7 mouse cellular contexts compared by ENCODE assay signal in genomic region chr5:123151077-123151476, GRCm38 (mm10). TPM values are rescaled to one million over a fixed set of nuclear protein-coding genes. Genes with fewer than 3 reads are reported as not detected.
DNase-seq lines count a peak whose midpoint lies in the region; ATAC-seq and TF ChIP-seq lines count a peak whose summit lies in the region.

No protein-coding gene starts in this region.

- DNase-seq in CH12.LX (ENCODE audit: extremely low read depth), result peak; percentile 95
- peak; percentile 73 for DNase-seq in heart, postnatal 0 days (ENCODE audit: low spot score)
- DNase-seq in liver, embryonic 14.5 days (ENCODE audit: low read depth in 3 of 3, low spot score in 3 of 3), result no peak
- no peak for DNase-seq in gastrocnemius, adult 18-20 months (ENCODE audit: low spot score)

- dilution Hi-C loops in CH12.LX (cut with MboI; ENCODE audit: extremely low pct_ligation_motif_present, extremely low pct_unique_long_range_greater_than_20kb, low sequenced_read_pairs), result no loop called here

- H3K4me3 ChIP-seq in CH12.LX (replicated peaks in 1 of 3; ENCODE audit: low read depth in 2 of 3, low read length in 2 of 3, poor library complexity in 1 of 3), result peak overlapping the region; percentile 58 to 72 (median 60)
- H3K4me3 ChIP-seq in heart, postnatal 0 days (ENCODE audit: low read depth, low read length), result peak overlapping the region; percentile 27; the same call in 1 of the 2 replicates
- H3K4me3 ChIP-seq in liver, embryonic 14.5 days (ENCODE audit: insufficient read depth in 1 of 2, low read depth in 2 of 2, low read length in 2 of 2), result peak overlapping the region; percentile 55 to 71; a peak in 3 of 4 replicates
- peak overlapping the region; percentile 36 for H3K4me3 ChIP-seq in neural tube, embryonic 14.5 days (ENCODE audit: low read depth, low read length)

- peak overlapping the region; percentile 53 for H3K9ac ChIP-seq in CH12.LX (ENCODE audit: insufficient read depth, low read depth)
- H3K9ac ChIP-seq in heart, postnatal 0 days (replicated peaks; ENCODE audit: low read depth, low read length), result no peak overlapping the region
- peak overlapping the region; percentile 59 for H3K9ac ChIP-seq in liver, embryonic 14.5 days (replicated peaks)
- H3K9ac ChIP-seq in neural tube, embryonic 14.5 days (replicated peaks; ENCODE audit: low read depth, low read length), result peak overlapping the region; percentile 8; the same call in 1 of the 2 replicates

- H3K4me2 ChIP-seq in CH12.LX (ENCODE audit: insufficient read depth, low read depth, poor library complexity, severe bottlenecking), result peak overlapping the region; percentile 54
- H3K4me2 ChIP-seq in heart, postnatal 0 days (ENCODE audit: low read depth, low read length), result peak overlapping the region; percentile 47
- peak overlapping the region; percentile 88 for H3K4me2 ChIP-seq in liver, embryonic 14.5 days (ENCODE audit: low read depth)
- H3K4me2 ChIP-seq in neural tube, embryonic 14.5 days (ENCODE audit: low read depth, low read length), result peak overlapping the region; percentile 65

- H3K79me2 ChIP-seq in CH12.LX (replicated peaks; ENCODE audit: control insufficient read depth, extremely low read depth, insufficient read depth, poor library complexity, severe bottlenecking), result peaks cover 33% of the 10 kb centered on the region

- WGBS in heart, postnatal 0 days, result 35% methylated on average over 7 of the region's 7 CpGs
- WGBS in liver, embryonic 14.5 days (ENCODE audit: insufficient replicate concordance), result 35% methylated on average over 7 of the region's 7 CpGs
- WGBS in neural tube, embryonic 14.5 days, result 36% methylated on average over 7 of the region's 7 CpGs

- in situ Hi-C loops in CH12.LX (cut with MboI; ENCODE audit: low pct_ligation_motif_present, low pct_unique_long_range_greater_than_20kb, low sequenced_read_pairs), result no loop called here

- H3K36me3 ChIP-seq in CH12.LX (replicated peaks in 1 of 2; ENCODE audit: control insufficient read depth in 1 of 2, insufficient read depth in 1 of 2, low read length in 1 of 2), result peaks cover 59 to 77% of the 10 kb centered on the region in 2 experiments
- peaks cover 69% of the 10 kb centered on the region for H3K36me3 ChIP-seq in heart, postnatal 0 days (replicated peaks; ENCODE audit: control insufficient read depth, insufficient read depth, low read length)
- peaks cover 69% of the 10 kb centered on the region for H3K36me3 ChIP-seq in liver, embryonic 14.5 days (replicated peaks; ENCODE audit: control insufficient read depth, insufficient read depth, low read depth)
- peaks cover 58% of the 10 kb centered on the region for H3K36me3 ChIP-seq in neural tube, embryonic 14.5 days (ENCODE audit: control insufficient read depth, insufficient read depth, low read length)

- peaks cover 9 to 51% of the 10 kb centered on the region in 2 experiments for H3K4me1 ChIP-seq in CH12.LX (ENCODE audit: control insufficient read depth in 1 of 2, insufficient read depth in 2 of 2)
- peaks cover 22% of the 10 kb centered on the region for H3K4me1 ChIP-seq in heart, postnatal 0 days (ENCODE audit: control insufficient read depth, insufficient read depth)
- peaks cover 15 to 21% of the 10 kb centered on the region in 2 experiments for H3K4me1 ChIP-seq in liver, embryonic 14.5 days (replicated peaks; ENCODE audit: control insufficient read depth in 2 of 2, insufficient read depth in 2 of 2, low read length in 1 of 2)
- peaks cover 37% of the 10 kb centered on the region for H3K4me1 ChIP-seq in neural tube, embryonic 14.5 days (ENCODE audit: control insufficient read depth, insufficient read depth, low read length)

- peak; percentile 71 for TF ChIP-seq POLR2A in CH12.LX (IDR thresholded peaks at IDR 0.05; ENCODE audit: low read depth, low read length)

- no peak for TF ChIP-seq CTCF in CH12.LX (conservative IDR thresholded peaks at IDR 0.05 in 1 of 2, IDR thresholded peaks at IDR 0.05 in 1 of 2; ENCODE audit: low read depth in 2 of 2, low read length in 2 of 2)
- no peak for TF ChIP-seq CTCF in heart, postnatal 0 days (IDR thresholded peaks at IDR 0.05; ENCODE audit: low read depth)
- TF ChIP-seq CTCF in liver, embryonic 14.5 days (IDR thresholded peaks at IDR 0.05; ENCODE audit: low read depth), result no peak

- TF ChIP-seq RAD21 in CH12.LX (IDR thresholded peaks at IDR 0.05; ENCODE audit: low read depth, low read length), result no peak

- ATAC-seq in activated CD4-positive, CD25-positive, alpha-beta regulatory T cell, adult 4 months, result peak; percentile 76
- peak; percentile 21 for ATAC-seq in heart, postnatal 0 days (ENCODE audit: insufficient read depth, low read depth)
- ATAC-seq in liver, embryonic 14.5 days (ENCODE audit: insufficient read depth), result no peak
- no peak for ATAC-seq in neural tube, embryonic 14.5 days (ENCODE audit: low read depth)
- no peak for ATAC-seq in erythroid progenitor cell, adult 5-6 weeks (replicated peaks; ENCODE audit: low FRiP score, poor library complexity, severe bottlenecking)

- no peak for TF ChIP-seq EP300 in CH12.LX (IDR thresholded peaks at IDR 0.05; ENCODE audit: low read length)
- TF ChIP-seq EP300 in heart, postnatal 0 days (IDR thresholded peaks at IDR 0.05; ENCODE audit: low read depth), result no peak
- TF ChIP-seq EP300 in liver, embryonic 14.5 days (IDR thresholded peaks at IDR 0.05; ENCODE audit: low read depth), result no peak

- no peaks in the 10 kb centered on the region for H3K9me3 ChIP-seq in CH12.LX (replicated peaks; ENCODE audit: low read length)
- no peaks in the 10 kb centered on the region for H3K9me3 ChIP-seq in heart, postnatal 0 days (replicated peaks; ENCODE audit: control insufficient read depth, low read length)
- no peaks in the 10 kb centered on the region for H3K9me3 ChIP-seq in liver, embryonic 14.5 days (ENCODE audit: control insufficient read depth, low read length)
- H3K9me3 ChIP-seq in neural tube, embryonic 14.5 days (ENCODE audit: control insufficient read depth, low read length), result no peaks in the 10 kb centered on the region

- peak overlapping the region; percentile 87 for H3K27ac ChIP-seq in CH12.LX (ENCODE audit: insufficient read depth, low read depth)
- H3K27ac ChIP-seq in heart, postnatal 0 days (ENCODE audit: low read depth), result peak overlapping the region; percentile 49
- peak overlapping the region; percentile 56 for H3K27ac ChIP-seq in liver, embryonic 14.5 days
- H3K27ac ChIP-seq in neural tube, embryonic 14.5 days (ENCODE audit: low read depth, low read length), result no peak overlapping the region

- H3K27me3 ChIP-seq in CH12.LX (replicated peaks), result no peaks in the 10 kb centered on the region
- no peaks in the 10 kb centered on the region for H3K27me3 ChIP-seq in heart, postnatal 0 days (ENCODE audit: control insufficient read depth, insufficient read depth, low read length)
- H3K27me3 ChIP-seq in liver, embryonic 14.5 days (ENCODE audit: control insufficient read depth, insufficient read depth, low read length), result no peaks in the 10 kb centered on the region
- H3K27me3 ChIP-seq in neural tube, embryonic 14.5 days (ENCODE audit: control insufficient read depth, insufficient read depth, low read length), result no peaks in the 10 kb centered on the region

RNA-seq across cellular contexts. Expression of gene Setd1b, which starts 9.1 kb away (rescaled TPM):
- total RNA-seq in CH12.LX (2012; rRNA removed) (2.3 and 2.6 TPM in 2 replicates), CH12.LX (2014; rRNA removed) (0.50 and 0.70 TPM in 2 replicates)
- polyA plus RNA-seq in CH12.LX (2012; ENCODE audit: insufficient read length, low read depth), result 8.0 and 9.1 TPM in 2 replicates
- 10 to 100 TPM; 12.5 to 12.9 TPM for polyA plus RNA-seq in activated CD4-positive, CD25-positive, alpha-beta regulatory T cell, adult 4 months (2017; shearing (Covaris generic))
- 5.5 and 6.1 TPM in 2 replicates for total RNA-seq in heart, postnatal 0 days (2014; rRNA removed; ENCODE audit: low replicate concordance)
- 4.9 and 5.1 TPM in 2 replicates for polyA plus RNA-seq in heart, postnatal 0 days (2015; fragmentation: Nextera tagmentation; extraction: Ambion mirVana)
- polyA plus RNA-seq in liver, embryonic 14.5 days (2012; rRNA removed), result 2.3 and 2.7 TPM in 2 replicates
- 3.3 and 4.3 TPM in 2 replicates for polyA plus RNA-seq in liver, embryonic 14.5 days (2014; fragmentation: Nextera tagmentation; extraction: Ambion mirVana)
- polyA plus RNA-seq in neural tube, embryonic 14.5 days (2014; fragmentation: Nextera tagmentation; extraction: Ambion mirVana), result 13.0 and 15.9 TPM in 2 replicates
- 29.8 and 41.8 TPM in 2 replicates for total RNA-seq in erythroid progenitor cell, adult 5-6 weeks (2015; ENCODE audit: low replicate concordance)
- total RNA-seq in erythroid progenitor cell, adult 5-6 weeks (2017; ENCODE audit: low replicate concordance), result 20.2 and 23.0 TPM in 2 replicates
- total RNA-seq in gastrocnemius, adult 18-20 months (2021), result 1 to 10 TPM; 9.0 to 9.8 TPM

RNA-seq across cellular contexts. Expression of gene Psmd9, which starts 18.1 kb away (rescaled TPM):
- 35.5 and 37.9 TPM in 2 replicates for total RNA-seq in CH12.LX (2012; rRNA removed)
- 28.6 and 30.8 TPM in 2 replicates for total RNA-seq in CH12.LX (2014; rRNA removed)
- polyA plus RNA-seq in CH12.LX (2012; ENCODE audit: insufficient read length, low read depth), result 38.0 and 46.2 TPM in 2 replicates
- 10 to 100 TPM; 31.6 to 42.2 TPM for polyA plus RNA-seq in activated CD4-positive, CD25-positive, alpha-beta regulatory T cell, adult 4 months (2017; shearing (Covaris generic))
- 11.2 and 19.5 TPM in 2 replicates for total RNA-seq in heart, postnatal 0 days (2014; rRNA removed; ENCODE audit: low replicate concordance)
- polyA plus RNA-seq in heart, postnatal 0 days (2015; fragmentation: Nextera tagmentation; extraction: Ambion mirVana), result 54.0 and 54.9 TPM in 2 replicates
- polyA plus RNA-seq in liver, embryonic 14.5 days (2012; rRNA removed), result 17.4 and 26.6 TPM in 2 replicates
- polyA plus RNA-seq in liver, embryonic 14.5 days (2014; fragmentation: Nextera tagmentation; extraction: Ambion mirVana), result 51.4 and 55.1 TPM in 2 replicates
- polyA plus RNA-seq in neural tube, embryonic 14.5 days (2014; fragmentation: Nextera tagmentation; extraction: Ambion mirVana), result 63.9 and 78.7 TPM in 2 replicates
- 27.2 and 48.7 TPM in 2 replicates for total RNA-seq in erythroid progenitor cell, adult 5-6 weeks (2015; ENCODE audit: low replicate concordance)
- total RNA-seq in erythroid progenitor cell, adult 5-6 weeks (2017; ENCODE audit: low replicate concordance), result 52.2 and 63.8 TPM in 2 replicates
- total RNA-seq in gastrocnemius, adult 18-20 months (2021), result 10 to 100 TPM; 12.0 to 15.0 TPM

RNA-seq across cellular contexts. Expression of gene Rhof, which starts 18.6 kb away (rescaled TPM):
- total RNA-seq in CH12.LX (2012; rRNA removed) (46.5 and 56.9 TPM in 2 replicates), CH12.LX (2014; rRNA removed) (32.6 and 33.6 TPM in 2 replicates)
- polyA plus RNA-seq in CH12.LX (2012; ENCODE audit: insufficient read length, low read depth), result 38.2 and 45.4 TPM in 2 replicates
- 10 to 100 TPM; 54.3 to 75.1 TPM for polyA plus RNA-seq in activated CD4-positive, CD25-positive, alpha-beta regulatory T cell, adult 4 months (2017; shearing (Covaris generic))
- 1.4 and 2.1 TPM in 2 replicates for total RNA-seq in heart, postnatal 0 days (2014; rRNA removed; ENCODE audit: low replicate concordance)
- polyA plus RNA-seq in heart, postnatal 0 days (2015; fragmentation: Nextera tagmentation; extraction: Ambion mirVana), result 0.71 and 1.1 TPM in 2 replicates
- 1.8 and 2.1 TPM in 2 replicates for polyA plus RNA-seq in liver, embryonic 14.5 days (2012; rRNA removed)
- 2.5 and 2.6 TPM in 2 replicates for polyA plus RNA-seq in liver, embryonic 14.5 days (2014; fragmentation: Nextera tagmentation; extraction: Ambion mirVana)
- polyA plus RNA-seq in neural tube, embryonic 14.5 days (2014; fragmentation: Nextera tagmentation; extraction: Ambion mirVana), result 8.9 and 13.1 TPM in 2 replicates
- total RNA-seq in erythroid progenitor cell, adult 5-6 weeks (2015; ENCODE audit: low replicate concordance), result 1.7 and 3.2 TPM in 2 replicates
- 1.4 and 7.7 TPM in 2 replicates for total RNA-seq in erythroid progenitor cell, adult 5-6 weeks (2017; ENCODE audit: low replicate concordance)
- total RNA-seq in gastrocnemius, adult 18-20 months (2021), result under 1 TPM; 0.09 to 0.24 TPM

RNA-seq across cellular contexts. Expression of gene Hpd, which starts 31.4 kb away (rescaled TPM):
- not detected in 2 replicates for total RNA-seq in CH12.LX (2012; rRNA removed)
- 0.20 TPM in 1 of 2 replicates, not detected in the other for total RNA-seq in CH12.LX (2014; rRNA removed)
- polyA plus RNA-seq in CH12.LX (2012; ENCODE audit: insufficient read length, low read depth), result not detected in 2 replicates
- not detected for polyA plus RNA-seq in activated CD4-positive, CD25-positive, alpha-beta regulatory T cell, adult 4 months (2017; shearing (Covaris generic))
- total RNA-seq in heart, postnatal 0 days (2014; rRNA removed; ENCODE audit: low replicate concordance), result 0.43 and 0.92 TPM in 2 replicates
- polyA plus RNA-seq in heart, postnatal 0 days (2015; fragmentation: Nextera tagmentation; extraction: Ambion mirVana), result not detected in 2 replicates
- 28.7 and 29.2 TPM in 2 replicates for polyA plus RNA-seq in liver, embryonic 14.5 days (2012; rRNA removed)
- polyA plus RNA-seq in liver, embryonic 14.5 days (2014; fragmentation: Nextera tagmentation; extraction: Ambion mirVana), result 26.7 and 37.0 TPM in 2 replicates
- not detected in 2 replicates for polyA plus RNA-seq in neural tube, embryonic 14.5 days (2014; fragmentation: Nextera tagmentation; extraction: Ambion mirVana)
- not detected in 2 replicates for total RNA-seq in erythroid progenitor cell, adult 5-6 weeks (2015; ENCODE audit: low replicate concordance)
- total RNA-seq in erythroid progenitor cell, adult 5-6 weeks (2017; ENCODE audit: low replicate concordance), result not detected in 2 replicates
- total RNA-seq in gastrocnemius, adult 18-20 months (2021), result under 1 TPM; 0.21 to 0.69 TPM

Comparison
In these comparisons a context has a peak if more than half of its experiments do, and no peak if none do; other contexts are left out.
1. DNase-seq: peak in CH12.LX (single experiment) and heart, postnatal 0 days (single experiment); none in liver, embryonic 14.5 days (0 of 3) and gastrocnemius, adult 18-20 months (single experiment).
2. ATAC-seq: peak in activated CD4-positive, CD25-positive, alpha-beta regulatory T cell, adult 4 months (single experiment) and heart, postnatal 0 days (single experiment); none in liver, embryonic 14.5 days (single experiment), neural tube, embryonic 14.5 days (single experiment) and erythroid progenitor cell, adult 5-6 weeks (single experiment).
3. Peak in every context shown above with its lines, with median percentiles within 50 percentile points of each other: H3K4me2 ChIP-seq and H3K4me3 ChIP-seq.